Mouse (Mus musculus) thymus, postnatal 0 days (tissue): Measurements from ENCODE around the gene Olfr1087. TPM values are rescaled to one million over a fixed set of nuclear protein-coding genes. Genes with fewer than 3 reads are reported as not detected.
"Not testable (repeated sequence)": the region's sequence is repeated elsewhere in the genome, so short reads cannot be mapped to it uniquely, and the experiment has no call there.

Experiments
- DNase-seq: peaks from one replicate; pipeline ENCODE4 v3.0.0-alpha.2; 2015; ENCODE audit warnings: low spot score
- polyA plus RNA-seq: library from polyadenylated mRNA; unstranded; fragments of >200 nt; fragmentation: Nextera tagmentation; extraction: Ambion mirVana; gene quantifications from 2 replicates; pipeline ENCODE4 v1.2.1, GENCODE M21; 2015

Olfr1087 gene
- polyA plus RNA-seq, result not detected in 2 replicates

GRCm38 (mm10) chr2:86698295-86698694 is at the start of gene Olfr1087:
Olfr1087 (minus strand) TSS chr2:86698395.
- no peak for DNase-seq

- no peak for DNase-seq
Measured at GRCm38 (mm10) chr2:86733601-86734000, 35.4 kb upstream of the Olfr1087 start, which contains the start of gene Olfr1089. Olfr1089 (minus strand) TSS chr2:86733701.

GRCm38 (mm10) chr2:86679992-86680391 is 18.2 kb downstream of the Olfr1087 start, which contains the start of gene Olfr1086:
Olfr1086 (minus strand) TSS chr2:86680092.
- DNase-seq, result no peak

- no peak for DNase-seq
Measured at GRCm38 (mm10) chr2:86661919-86662318, 36.3 kb downstream of the Olfr1087 start, which contains the start of gene Olfr1085. Olfr1085 (minus strand) TSS chr2:86662019.

GRCm38 (mm10) chr2:86639625-86640024 is 58.6 kb downstream of the Olfr1087 start, which contains the start of gene Olfr1084:
Olfr1084 (minus strand) TSS chr2:86639725.
- DNase-seq, result not testable (repeated sequence)

Other genes with a start within 250 kb of the Olfr1087 start
- not detected in 2 replicates for gene Olfr1065, start 247.8 kb downstream of the Olfr1087 start, polyA plus RNA-seq
- gene Olfr1066, start 242.1 kb downstream of the Olfr1087 start, polyA plus RNA-seq, result not detected in 2 replicates
- gene Olfr228, start 211.0 kb downstream of the Olfr1087 start, polyA plus RNA-seq, result not detected in 2 replicates
- gene Olfr1076, start 189.9 kb downstream of the Olfr1087 start, polyA plus RNA-seq, result not detected in 2 replicates
- gene Olfr1079, start 155.9 kb downstream of the Olfr1087 start, polyA plus RNA-seq, result not detected in 2 replicates
- gene Olfr1080, start 140.2 kb downstream of the Olfr1087 start, polyA plus RNA-seq, result not detected in 2 replicates
- gene Olfr1082, start 99.4 kb downstream of the Olfr1087 start, polyA plus RNA-seq, result not detected in 2 replicates
- gene Olfr1084, start 58.7 kb downstream of the Olfr1087 start, polyA plus RNA-seq, result not detected in 2 replicates
- not detected in 2 replicates for gene Olfr1085, start 36.4 kb downstream of the Olfr1087 start, polyA plus RNA-seq
- not detected in 2 replicates for gene Olfr1086, start 18.3 kb downstream of the Olfr1087 start, polyA plus RNA-seq
- not detected in 2 replicates for gene Olfr1089, start 35.3 kb upstream of the Olfr1087 start, polyA plus RNA-seq
- gene Olfr1090, start 60.6 kb upstream of the Olfr1087 start, polyA plus RNA-seq, result not detected in 2 replicates
- gene Olfr1093, start 84.1 kb upstream of the Olfr1087 start, polyA plus RNA-seq, result not detected in 2 replicates
- gene Olfr141, start 111.6 kb upstream of the Olfr1087 start, polyA plus RNA-seq, result not detected in 2 replicates
- gene Olfr1094, start 126.3 kb upstream of the Olfr1087 start, polyA plus RNA-seq, result not detected in 2 replicates
- not detected in 2 replicates for gene Olfr1095, start 153.3 kb upstream of the Olfr1087 start, polyA plus RNA-seq
- gene Gm13723, start 176.4 kb upstream of the Olfr1087 start, polyA plus RNA-seq, result not detected in 2 replicates
- not detected in 2 replicates for gene Olfr1097, start 193.8 kb upstream of the Olfr1087 start, polyA plus RNA-seq
- gene Olfr1098, start 226.2 kb upstream of the Olfr1087 start, polyA plus RNA-seq, result not detected in 2 replicates